Mouse (Mus musculus) liver, postnatal 0 days (tissue): Measurements from ENCODE around the gene Exoc3l. TPM values are rescaled to one million over a fixed set of nuclear protein-coding genes. Genes with fewer than 3 reads are reported as not detected.
A peak's percentile ranks its signal among the peaks of the same experiment; 100 is the strongest.

Experiments
- ATAC-seq: fragments of 200-750 bp; cut with Nextera tagmentation; 2 replicates; pipeline ENCODE4 v1.8.0; 2017; ENCODE audit warnings: mild to moderate bottlenecking, moderate library complexity
- DNase-seq: peaks from one replicate; pipeline ENCODE4 v3.0.0-alpha.2; 2016
- H3K27ac ChIP-seq: fragments of 300-500 bp; sonication (generic); 2 replicates; pipeline ENCODE4 v1.5.1; 2014; ENCODE audit warnings: antibody characterized with exemption, moderate library complexity, mild to moderate bottlenecking, low read depth
- H3K27me3 ChIP-seq: fragments of 300-500 bp; sonication (generic); 2 replicates; pipeline ENCODE4 v1.6.1; 2014; ENCODE audit warnings: low read length, control low read depth, mixed read lengths; ENCODE audit not compliant: insufficient read depth
- H3K36me3 ChIP-seq: fragments of 300-500 bp; sonication (generic); replicated peaks from 2 replicates; pipeline ENCODE4 v1.6.1; 2014; ENCODE audit warnings: mild to moderate bottlenecking, control low read depth, low read length, moderate library complexity, mixed read lengths; ENCODE audit not compliant: insufficient read depth
- H3K4me1 ChIP-seq: fragments of 300-500 bp; sonication (generic); 2 replicates; pipeline ENCODE4 v1.6.1; 2014; ENCODE audit warnings: antibody characterized with exemption, mild to moderate bottlenecking, control low read depth; ENCODE audit not compliant: insufficient read depth
- H3K4me2 ChIP-seq: fragments of 300-500 bp; sonication (generic); 2 replicates; pipeline ENCODE4 v1.6.1; 2014; ENCODE audit warnings: low read depth, mild to moderate bottlenecking, low read length, moderate library complexity, mixed read lengths
- H3K4me3 ChIP-seq: fragments of 300-500 bp; sonication (generic); 2 replicates; pipeline ENCODE4 v1.5.1; 2014; ENCODE audit warnings: low read depth, low read length
- H3K9ac ChIP-seq: fragments of 300-500 bp; sonication (generic); replicated peaks from 2 replicates; pipeline ENCODE4 v1.6.1; 2014; ENCODE audit warnings: mild to moderate bottlenecking, moderate library complexity
- H3K9me3 ChIP-seq: fragments of 300-500 bp; sonication (generic); 2 replicates; pipeline ENCODE4 v1.6.1; 2016; ENCODE audit warnings: mild to moderate bottlenecking, control low read depth, low read length, mixed read lengths
- CTCF ChIP-seq: sonication (generic); IDR thresholded peaks from 2 replicates; pipeline ENCODE4 v1.5.1; 2016; ENCODE audit warnings: antibody characterized with exemption, low read depth
- EP300 ChIP-seq: IDR thresholded peaks from 2 replicates; pipeline ENCODE4 v1.6.1; 2016; ENCODE audit warnings: antibody characterized with exemption, low read depth, mild to moderate bottlenecking
- WGBS: fragments of 180-500 bp; shearing (Covaris S2); extraction: QIAGEN DNeasy Blood & Tissue Kit; methylation state at CpG from one replicate; pipeline ENCODE4 v1.1.7; 2014; ENCODE audit not compliant: insufficient replicate concordance; 5-methylcytosine and 5-hydroxymethylcytosine counted together
- polyA plus RNA-seq: library from polyadenylated mRNA; unstranded; fragments of >200 nt; fragmentation: Nextera tagmentation; extraction: Ambion mirVana; gene quantifications from 2 replicates; pipeline ENCODE4 v1.2.1, GENCODE M21; 2015

Gene Exoc3l
- polyA plus RNA-seq, 1 experiment from 2014 or later: 6.6 TPM

DNA sequence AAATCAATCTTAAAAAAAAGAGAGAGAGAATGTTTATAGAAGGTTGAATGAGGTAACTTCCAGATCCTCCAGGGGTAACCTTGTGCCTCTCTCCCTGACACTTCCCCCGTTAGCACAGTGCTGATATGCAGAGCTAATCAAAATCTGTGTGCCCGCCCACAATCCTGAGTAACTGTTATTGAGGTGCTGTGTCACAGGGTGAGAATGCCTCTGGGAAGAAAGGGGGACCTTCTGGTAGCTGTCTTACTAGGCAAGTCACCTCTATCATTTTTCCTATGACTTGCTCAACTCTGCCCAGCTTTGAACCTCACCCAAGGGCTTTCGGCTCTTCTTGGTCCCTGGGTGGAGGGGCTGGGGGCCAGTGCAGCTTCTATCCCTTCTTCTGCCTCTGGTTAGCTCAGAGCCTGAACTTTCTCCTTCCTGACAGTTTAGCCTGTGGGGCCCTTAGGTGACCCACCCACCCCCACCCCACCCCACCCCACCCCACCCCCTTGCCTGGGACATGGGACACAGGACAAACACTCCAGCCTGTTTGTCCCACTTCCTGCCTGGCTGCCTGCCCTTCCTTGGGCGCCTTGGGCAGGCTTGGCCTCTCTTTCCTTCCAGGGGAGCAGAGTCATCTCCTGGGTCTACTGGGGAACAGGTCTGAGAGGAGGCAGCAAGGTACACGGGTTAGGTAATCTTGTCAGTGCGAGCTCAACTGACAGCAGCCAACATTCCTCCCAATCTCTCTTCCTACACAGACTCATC is 44.2 kb upstream of the Exoc3l start:
- Histone ChIP-seq H3K4me3 (no peak overlapping the region), H3K4me2 (no peak overlapping the region), H3K36me3 (peaks cover 4% of the 10 kb centered on the region), H3K27me3 (no peaks in the 10 kb centered on the region), H3K27ac (peak overlapping the region; percentile 44; the same call in 1 of the 2 replicates), H3K4me1 (peaks cover 18% of the 10 kb centered on the region), H3K9ac (no peak overlapping the region), H3K9me3 (no peaks in the 10 kb centered on the region)
- no peak for TF ChIP-seq CTCF
- no peak for TF ChIP-seq EP300
- ATAC-seq (peak; percentile 50), DNase-seq (no peak)
- 42% methylated on average over 6 of the region's 6 CpGs for WGBS

DNA sequence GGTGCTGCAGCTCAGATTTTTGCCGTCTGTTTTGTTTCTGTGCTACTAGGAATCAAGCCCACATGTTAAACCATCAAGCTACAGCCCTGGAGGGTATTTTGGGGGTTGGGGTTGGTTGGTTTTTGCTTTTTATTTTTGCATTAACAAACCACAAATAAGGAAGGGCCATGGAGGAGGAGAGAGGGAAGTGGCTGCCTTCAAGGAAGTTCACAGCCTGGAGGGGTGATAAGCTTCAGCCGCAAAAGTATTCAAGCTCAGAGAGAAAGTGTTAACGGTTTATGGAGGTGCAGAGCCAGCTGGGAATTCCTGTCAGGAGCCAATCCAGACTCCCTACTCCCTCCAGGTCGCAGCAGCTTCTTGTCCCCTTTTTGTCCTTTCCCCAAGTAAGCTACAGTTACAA is 43.1 kb upstream of the Exoc3l start:
- Histone ChIP-seq H3K27ac (0 out of 2 replicates have a peak overlapping the region, but pooled peaks have one; percentile 16), H3K4me3 (no peak overlapping the region), H3K9me3 (no peaks in the 10 kb centered on the region), H3K9ac (no peak overlapping the region), H3K4me1 (peaks cover 13% of the 10 kb centered on the region), H3K36me3 (peaks cover 9% of the 10 kb centered on the region), H3K27me3 (no peaks in the 10 kb centered on the region), H3K4me2 (peak overlapping the region; percentile 40; the same call in 1 of the 2 replicates)
- DNase-seq (no peak), ATAC-seq (0 out of 2 replicates have a peak, but pooled peaks have one; percentile 16)
- WGBS: 12% methylated on average over 4 of the region's 4 CpGs
- TF ChIP-seq EP300 (no peak), CTCF (no peak)

DNA sequence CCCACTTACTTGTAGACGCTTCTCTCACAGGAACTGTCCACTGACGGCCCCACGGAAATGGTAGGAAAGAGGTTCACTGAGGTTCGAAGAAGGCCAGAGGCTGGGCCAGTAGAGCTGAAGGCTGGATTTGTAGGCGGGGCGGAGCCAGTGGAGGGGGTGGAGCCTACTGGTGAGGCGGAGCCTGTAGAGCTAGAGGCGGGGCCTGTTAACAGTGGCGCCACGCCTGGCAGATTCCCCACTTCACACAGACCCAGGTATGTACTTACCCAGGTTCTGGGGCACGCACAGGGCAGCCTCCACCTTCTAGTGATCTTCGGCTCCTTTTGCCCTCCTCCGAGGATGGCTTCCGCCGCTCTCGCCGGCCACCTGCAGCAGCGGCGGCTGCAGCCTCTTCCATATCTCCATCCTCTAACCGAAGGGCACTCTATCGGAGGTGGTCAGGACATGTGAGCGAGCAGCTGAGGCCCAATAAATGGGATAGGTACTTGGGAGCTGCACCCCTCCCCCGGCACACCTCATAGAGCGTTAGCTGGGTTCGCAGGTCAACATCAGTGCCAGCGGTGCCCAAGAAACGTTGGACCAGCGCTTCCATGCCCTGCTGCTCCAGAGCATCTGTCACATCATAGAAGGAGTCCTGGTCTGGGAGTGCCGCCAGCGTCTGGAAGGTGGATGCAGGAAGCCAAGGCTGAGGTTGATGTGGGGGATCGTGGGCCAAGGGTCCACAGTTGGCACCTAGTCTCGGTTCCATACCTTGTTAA is 40.7 kb upstream of the Exoc3l start:
- Histone ChIP-seq H3K4me1 (peaks cover 13% of the 10 kb centered on the region), H3K27me3 (no peaks in the 10 kb centered on the region), H3K4me3 (no peak overlapping the region), H3K4me2 (no peak overlapping the region), H3K9me3 (no peaks in the 10 kb centered on the region), H3K36me3 (peaks cover 11% of the 10 kb centered on the region), H3K27ac (no peak overlapping the region), H3K9ac (no peak overlapping the region)
- ATAC-seq (no peak; the same call in 1 of the 2 replicates), DNase-seq (no peak)
- 86% methylated on average over 31 of the region's 32 CpGs for WGBS
- TF ChIP-seq EP300 (no peak), CTCF (no peak)

DNA sequence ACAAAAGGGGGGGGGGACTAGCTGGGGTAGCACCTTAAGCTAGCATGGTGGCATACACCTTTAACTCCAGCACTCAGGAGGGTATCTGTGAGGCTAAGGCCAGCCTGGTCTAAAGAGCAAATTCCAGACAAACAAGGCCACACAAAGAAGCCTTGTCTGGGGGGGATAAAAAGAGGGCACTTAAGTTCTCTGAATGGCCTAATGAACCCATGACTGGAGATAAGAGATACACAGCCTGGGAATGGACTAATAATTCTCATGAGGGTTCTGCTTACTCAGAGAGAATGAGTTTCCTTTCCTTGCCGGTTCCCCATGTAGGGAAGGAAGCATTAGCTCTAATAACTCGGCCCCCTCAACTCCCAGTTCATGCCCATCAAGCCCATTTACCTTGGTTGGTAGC is 36.6 kb upstream of the Exoc3l start:
- no peak for TF ChIP-seq CTCF
- no peak for TF ChIP-seq EP300
- H3K27ac ChIP-seq: no peak overlapping the region
- no peaks in the 10 kb centered on the region for H3K27me3 ChIP-seq
- H3K36me3 ChIP-seq: peaks cover 48% of the 10 kb centered on the region
- H3K4me3 ChIP-seq: no peak overlapping the region
- H3K9ac ChIP-seq: no peak overlapping the region
- ATAC-seq (no peak), DNase-seq (no peak)
- H3K4me2 ChIP-seq: no peak overlapping the region
- peaks cover under 1% of the 10 kb centered on the region for H3K4me1 ChIP-seq
- H3K9me3 ChIP-seq: no peaks in the 10 kb centered on the region
- whole genome bisulfite sequencing: 63% methylated on average over 2 of the region's 2 CpGs

DNA sequence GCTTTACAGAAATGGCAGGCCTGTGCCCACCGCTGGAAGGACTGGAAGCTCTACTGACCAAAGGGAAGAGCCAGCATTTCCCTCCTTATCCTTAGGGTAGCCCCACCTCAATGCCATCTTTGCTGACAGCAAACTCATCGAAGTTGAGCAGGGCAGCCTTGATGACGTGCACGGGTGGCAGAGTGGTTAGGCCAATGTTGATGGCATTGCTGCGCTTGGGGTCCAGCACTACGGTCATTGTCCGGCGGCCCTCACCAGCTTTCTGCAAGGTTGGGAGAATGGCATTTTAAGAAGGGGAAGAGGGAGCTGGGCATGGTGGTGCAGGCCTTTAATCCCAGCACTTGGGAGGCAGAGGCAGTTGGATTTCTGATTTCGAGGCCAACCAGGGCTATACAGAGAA is 36.0 kb upstream of the Exoc3l start:
- TF ChIP-seq EP300 (no peak), CTCF (no peak)
- no peaks in the 10 kb centered on the region for H3K9me3 ChIP-seq
- WGBS: 95% methylated on average over 9 of the region's 9 CpGs
- ATAC-seq: no peak
- H3K27me3 ChIP-seq: no peaks in the 10 kb centered on the region
- no peak for DNase-seq
- H3K4me2 ChIP-seq: no peak overlapping the region
- H3K27ac ChIP-seq: no peak overlapping the region
- no peak overlapping the region for H3K4me3 ChIP-seq
- no peak overlapping the region for H3K9ac ChIP-seq
- peaks cover 6% of the 10 kb centered on the region for H3K4me1 ChIP-seq
- peaks cover 48% of the 10 kb centered on the region for H3K36me3 ChIP-seq

DNA sequence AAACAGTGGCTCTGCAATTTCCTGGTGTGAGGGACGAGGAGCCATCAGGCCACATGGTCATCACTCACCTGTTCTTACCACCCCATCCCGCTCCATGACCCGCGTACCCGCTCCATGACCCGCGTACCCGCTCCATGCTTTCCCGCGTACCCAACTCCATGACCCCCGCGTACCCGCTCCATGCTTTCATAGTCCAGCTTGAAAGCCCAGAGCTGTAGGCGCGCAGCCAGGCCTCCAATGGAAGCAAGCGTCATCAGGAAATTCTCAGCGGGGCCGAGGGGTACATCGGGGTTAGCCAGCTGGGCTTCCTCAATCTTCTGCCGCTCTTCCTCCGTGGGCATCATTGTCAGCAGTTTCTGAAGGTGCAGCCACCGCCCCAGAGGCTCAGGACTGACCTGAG is 35.6 kb upstream of the Exoc3l start:
- no peak overlapping the region for H3K27ac ChIP-seq
- H3K9ac ChIP-seq: no peak overlapping the region
- H3K4me3 ChIP-seq: no peak overlapping the region
- H3K4me2 ChIP-seq: no peak overlapping the region
- H3K9me3 ChIP-seq: no peaks in the 10 kb centered on the region
- WGBS: 88% methylated on average over 22 of the region's 22 CpGs
- H3K27me3 ChIP-seq: no peaks in the 10 kb centered on the region
- no peak for TF ChIP-seq EP300
- no peak for TF ChIP-seq CTCF
- peaks cover 48% of the 10 kb centered on the region for H3K36me3 ChIP-seq
- DNase-seq: no peak
- peaks cover 10% of the 10 kb centered on the region for H3K4me1 ChIP-seq
- no peak for ATAC-seq
